Mouse (Mus musculus) stomach, embryonic 14.5 days (tissue): ENCODE results near the gene Trak1. TPM values are rescaled to one million over a fixed set of nuclear protein-coding genes. Genes with fewer than 3 reads are reported as not detected.
A peak's percentile ranks its signal among the peaks of the same experiment; 100 is the strongest.

Experiments
- ATAC-seq: fragments of 200-750 bp; cut with Nextera tagmentation; 2 replicates; pipeline ENCODE4 v1.8.0; 2017; ENCODE audit warnings: low read depth, moderate TSS enrichment; ENCODE audit not compliant: insufficient number of reproducible peaks, insufficient read depth, low FRiP score
- H3K27ac ChIP-seq: fragments of 300-500 bp; sonication (generic); 2 replicates; pipeline ENCODE4 v1.5.1; 2014; ENCODE audit warnings: mild to moderate bottlenecking, low read length, moderate library complexity, mixed read lengths
- H3K27me3 ChIP-seq: fragments of 300-500 bp; sonication (generic); 2 replicates; pipeline ENCODE4 v1.6.1; 2014; ENCODE audit warnings: low read length, control low read depth, mixed read lengths; ENCODE audit not compliant: control insufficient read depth, insufficient read depth
- H3K36me3 ChIP-seq: fragments of 300-500 bp; sonication (generic); 2 replicates; pipeline ENCODE4 v1.6.1; 2014; ENCODE audit warnings: mild to moderate bottlenecking, control low read depth, low read length, moderate library complexity, mixed read lengths; ENCODE audit not compliant: control insufficient read depth, insufficient read depth
- H3K4me1 ChIP-seq: fragments of 300-500 bp; sonication (generic); 2 replicates; pipeline ENCODE4 v1.6.1; 2014; ENCODE audit warnings: low read length, control low read depth, mixed read lengths; ENCODE audit not compliant: control insufficient read depth, insufficient read depth
- H3K4me2 ChIP-seq: fragments of 300-500 bp; sonication (generic); replicated peaks from 2 replicates; pipeline ENCODE4 v1.6.1; 2014; ENCODE audit warnings: low read depth, low read length, control low read depth
- H3K4me3 ChIP-seq: fragments of 300-500 bp; sonication (generic); 2 replicates; pipeline ENCODE4 v1.5.1; 2014; ENCODE audit warnings: low read depth, low read length, control low read depth
- H3K9ac ChIP-seq: fragments of 300-500 bp; sonication (generic); replicated peaks from 2 replicates; pipeline ENCODE4 v1.6.1; 2014; ENCODE audit warnings: low read depth, mild to moderate bottlenecking, control low read depth, low read length, moderate library complexity, mixed read lengths
- H3K9me3 ChIP-seq: fragments of 300-500 bp; sonication (generic); 2 replicates; pipeline ENCODE4 v1.6.1; 2016; ENCODE audit warnings: low read depth, low read length, control low read depth; ENCODE audit not compliant: control insufficient read depth
- WGBS: fragments of 180-500 bp; shearing (Covaris S2); extraction: QIAGEN DNeasy Blood & Tissue Kit; methylation state at CpG from one replicate; pipeline ENCODE4 v1.1.7; 2014; 5-methylcytosine and 5-hydroxymethylcytosine counted together
- polyA plus RNA-seq: library from polyadenylated mRNA; unstranded; fragments of >200 nt; fragmentation: Nextera tagmentation; extraction: Ambion mirVana; gene quantifications from 2 replicates; pipeline ENCODE4 v1.2.1, GENCODE M21; 2014

Gene Trak1
- polyA plus RNA-seq, 1 experiment from 2014 or later: 18.3 TPM

DNA sequence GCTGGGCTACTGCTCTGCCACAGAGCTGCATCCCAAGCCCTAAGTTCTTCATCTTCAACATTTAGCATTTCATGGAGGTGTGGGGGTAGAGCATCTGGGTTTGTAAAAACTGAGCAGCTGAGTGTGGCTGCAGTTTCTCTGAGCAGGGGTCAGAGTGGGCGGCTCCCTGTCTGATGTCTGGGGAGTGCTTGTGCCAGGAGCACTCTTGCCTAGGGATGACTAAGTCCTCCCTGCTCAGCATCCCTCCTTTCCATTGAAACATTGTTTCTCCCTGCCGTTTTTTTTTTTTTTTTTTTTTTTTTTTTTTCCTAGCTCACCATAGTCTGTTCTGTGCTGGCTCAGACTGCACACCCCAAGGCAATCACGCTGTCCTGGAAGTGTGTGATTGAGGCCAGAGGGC is 53.3 kb downstream of the Trak1 start:
- H3K4me1 ChIP-seq: peaks cover 41% of the 10 kb centered on the region
- no peak overlapping the region for H3K4me2 ChIP-seq
- H3K27me3 ChIP-seq: no peaks in the 10 kb centered on the region
- H3K9me3 ChIP-seq: no peaks in the 10 kb centered on the region
- no peak for ATAC-seq
- H3K36me3 ChIP-seq: no peaks in the 10 kb centered on the region
- H3K9ac ChIP-seq: no peak overlapping the region
- 39% methylated on average over 3 of the region's 3 CpGs for WGBS
- peak overlapping the region; percentile 21; the same call in 1 of the 2 replicates for H3K27ac ChIP-seq
- no peak overlapping the region for H3K4me3 ChIP-seq

DNA sequence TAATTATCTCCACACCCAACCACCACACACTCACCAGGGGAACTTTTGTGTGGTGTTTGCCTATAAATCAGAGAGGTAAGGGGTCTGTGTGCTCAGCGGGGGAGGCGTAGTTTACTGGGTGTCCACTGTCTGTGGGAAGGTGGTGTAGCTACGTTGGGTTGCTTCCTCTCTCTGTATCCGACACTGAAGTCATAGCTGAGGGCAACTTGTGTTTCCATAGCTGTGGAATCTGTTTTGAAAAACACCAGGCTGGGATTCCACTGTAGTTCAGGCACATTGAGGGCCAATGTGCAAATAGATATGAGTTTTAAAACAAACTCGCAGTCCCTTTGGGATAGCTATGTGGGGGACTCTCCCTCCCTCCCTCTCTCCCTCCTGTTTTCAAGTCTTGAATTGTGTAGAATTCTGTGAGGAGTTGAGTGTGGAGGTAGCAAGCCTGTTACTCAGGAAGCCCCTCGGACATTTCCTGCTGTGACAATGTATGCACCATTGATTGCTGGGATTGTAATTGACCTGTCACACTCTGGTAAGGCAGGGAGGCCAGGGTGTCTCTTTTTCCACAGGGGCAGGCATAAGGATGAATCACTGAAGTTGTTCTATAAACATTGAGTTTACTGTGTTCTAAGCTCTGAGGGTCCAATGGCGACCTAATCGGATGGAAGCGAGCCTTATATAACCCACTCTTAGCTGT is 54.2 kb downstream of the Trak1 start:
- no peaks in the 10 kb centered on the region for H3K36me3 ChIP-seq
- no peak overlapping the region for H3K4me2 ChIP-seq
- H3K4me1 ChIP-seq: peaks cover 36% of the 10 kb centered on the region
- peak overlapping the region; percentile 27; the same call in 1 of the 2 replicates for H3K27ac ChIP-seq
- H3K4me3 ChIP-seq: no peak overlapping the region
- H3K9ac ChIP-seq: no peak overlapping the region
- H3K9me3 ChIP-seq: no peaks in the 10 kb centered on the region
- no peak for ATAC-seq
- H3K27me3 ChIP-seq: no peaks in the 10 kb centered on the region
- WGBS: 47% methylated on average over 9 of the region's 9 CpGs

DNA sequence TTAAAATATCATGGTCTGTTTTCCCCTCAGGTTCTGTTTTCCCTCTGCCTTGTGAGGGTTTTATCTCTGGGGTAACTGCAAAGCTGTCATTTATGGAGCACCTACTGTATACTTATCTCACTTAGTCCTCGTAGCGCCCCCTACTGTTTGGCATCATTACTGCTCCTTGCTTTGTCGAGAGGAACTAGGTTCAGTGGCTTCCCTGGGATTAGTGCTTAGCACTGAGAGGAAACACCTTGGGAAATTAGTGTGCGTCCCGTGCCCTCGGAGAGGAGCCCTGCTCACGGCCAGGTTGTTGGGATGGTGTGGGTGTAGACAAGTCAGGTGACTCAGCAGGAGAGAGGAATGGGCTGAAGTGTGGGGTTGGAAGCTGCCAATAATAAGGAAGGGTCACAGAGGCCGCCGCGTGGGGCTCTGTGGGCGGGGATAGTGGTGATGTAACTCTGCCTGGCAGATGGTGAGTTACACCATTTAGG is 54.9 kb downstream of the Trak1 start:
- Histone ChIP-seq H3K27ac (no peak overlapping the region), H3K9ac (no peak overlapping the region), H3K36me3 (no peaks in the 10 kb centered on the region), H3K9me3 (no peaks in the 10 kb centered on the region), H3K4me2 (no peak overlapping the region), H3K4me1 (peaks cover 33% of the 10 kb centered on the region), H3K4me3 (no peak overlapping the region), H3K27me3 (no peaks in the 10 kb centered on the region)
- WGBS: 27% methylated on average over 11 of the region's 11 CpGs
- ATAC-seq: 0 out of 2 replicates have a peak, but pooled peaks have one; percentile 30

DNA sequence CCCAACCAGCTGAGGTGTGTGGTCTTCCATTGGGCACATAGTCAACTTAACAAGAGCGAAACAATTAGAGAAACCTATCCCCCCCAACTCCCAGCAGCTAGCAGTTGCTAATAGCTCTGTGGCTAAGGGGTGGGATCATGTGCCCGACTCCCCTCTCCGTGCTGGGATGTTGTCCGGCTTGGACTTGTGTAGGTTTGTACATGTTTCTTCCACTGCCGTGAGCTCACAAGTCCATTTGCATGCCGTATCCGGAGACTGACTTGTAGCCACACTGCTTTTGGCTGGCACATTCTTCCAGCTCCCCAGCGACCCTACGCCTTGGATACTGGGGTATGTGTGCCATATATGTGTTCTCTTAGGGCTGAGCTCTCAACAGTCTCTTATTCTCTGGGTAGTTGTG is 55.4 kb downstream of the Trak1 start:
- 86% methylated on average over 9 of the region's 9 CpGs for WGBS
- Histone ChIP-seq H3K27ac (no peak overlapping the region), H3K4me3 (no peak overlapping the region), H3K9ac (no peak overlapping the region), H3K27me3 (no peaks in the 10 kb centered on the region), H3K36me3 (no peaks in the 10 kb centered on the region), H3K4me1 (peaks cover 30% of the 10 kb centered on the region), H3K4me2 (no peak overlapping the region), H3K9me3 (no peaks in the 10 kb centered on the region)
- no peak for ATAC-seq

DNA sequence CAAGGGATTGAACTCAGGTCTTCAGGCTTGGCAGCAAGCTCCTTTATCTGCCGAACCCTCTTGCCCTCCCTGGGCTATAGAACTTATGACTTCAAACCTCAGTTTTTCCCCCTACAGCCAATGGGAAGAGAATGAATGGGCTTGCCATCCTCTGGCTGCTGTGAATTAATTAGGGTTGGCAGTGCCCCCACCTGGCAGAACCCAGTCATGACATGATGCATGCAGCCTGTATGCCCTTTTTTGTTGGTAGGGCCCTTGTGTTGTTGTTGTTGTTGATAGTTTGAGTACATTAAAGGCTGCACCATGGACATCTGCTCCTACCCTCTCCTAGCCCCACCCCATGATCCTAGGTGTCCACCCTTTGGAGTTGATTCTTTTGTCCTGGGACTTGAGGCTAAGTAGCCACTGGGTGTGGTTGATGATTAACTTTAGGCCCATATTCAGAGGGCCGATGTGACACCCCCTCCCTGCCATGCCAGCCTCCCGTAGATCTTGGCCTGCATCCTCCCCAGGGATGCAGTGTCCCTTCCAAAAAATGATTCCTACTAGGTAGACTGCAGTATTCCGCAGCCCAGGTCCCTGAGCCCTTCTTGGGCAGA is 57.6 kb downstream of the Trak1 start:
- H3K4me1 ChIP-seq: peaks cover 31% of the 10 kb centered on the region
- no peak for ATAC-seq
- no peaks in the 10 kb centered on the region for H3K27me3 ChIP-seq
- H3K36me3 ChIP-seq: no peaks in the 10 kb centered on the region
- H3K4me2 ChIP-seq: no peak overlapping the region
- 61% methylated on average over 4 of the region's 4 CpGs for WGBS
- H3K4me3 ChIP-seq: no peak overlapping the region
- no peaks in the 10 kb centered on the region for H3K9me3 ChIP-seq
- 0 out of 2 replicates have a peak overlapping the region, but pooled peaks have one; percentile 7 for H3K27ac ChIP-seq
- H3K9ac ChIP-seq: no peak overlapping the region

DNA sequence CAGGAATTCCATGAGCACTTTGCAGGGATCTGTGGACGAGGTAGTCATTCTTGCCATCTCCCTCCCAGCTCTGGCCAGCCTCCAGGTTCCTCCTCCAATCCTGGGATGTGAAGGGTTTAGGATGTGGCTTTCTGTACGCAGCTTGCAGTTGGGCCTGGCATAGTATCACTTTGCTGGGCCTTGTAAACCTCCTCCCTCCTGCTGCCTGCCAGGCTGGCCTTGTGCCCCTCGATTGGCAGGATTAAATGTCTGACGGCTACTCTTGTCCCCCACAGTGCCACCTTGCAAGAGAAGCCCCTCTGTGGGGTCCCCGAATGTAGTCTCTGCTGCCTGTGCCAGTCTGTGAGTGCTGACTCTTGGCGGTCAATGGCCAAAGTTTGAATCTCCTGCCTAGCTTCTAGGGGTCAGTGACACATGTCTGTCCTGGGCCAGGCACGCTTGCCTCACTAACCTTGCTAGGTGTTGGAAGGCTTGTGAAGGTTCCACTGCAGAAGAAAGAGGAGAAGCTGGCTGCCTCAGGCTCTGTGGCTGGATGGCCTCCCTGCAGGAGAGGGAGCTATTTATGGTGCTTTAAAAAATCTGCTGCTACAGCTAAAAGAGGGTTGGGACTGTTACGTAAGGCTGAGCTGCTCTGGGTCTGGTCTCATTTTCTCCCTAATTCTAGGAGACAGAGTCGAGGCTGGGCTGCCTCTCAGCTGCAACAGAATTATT is 58.3 kb downstream of the Trak1 start:
- 72% methylated on average over 9 of the region's 9 CpGs for WGBS
- H3K27ac ChIP-seq: peak overlapping the region; percentile 7; the same call in 1 of the 2 replicates
- no peak overlapping the region for H3K4me2 ChIP-seq
- H3K9ac ChIP-seq: no peak overlapping the region
- no peaks in the 10 kb centered on the region for H3K9me3 ChIP-seq
- no peak overlapping the region for H3K4me3 ChIP-seq
- peaks cover 34% of the 10 kb centered on the region for H3K4me1 ChIP-seq
- no peaks in the 10 kb centered on the region for H3K36me3 ChIP-seq
- ATAC-seq: no peak
- no peaks in the 10 kb centered on the region for H3K27me3 ChIP-seq

DNA sequence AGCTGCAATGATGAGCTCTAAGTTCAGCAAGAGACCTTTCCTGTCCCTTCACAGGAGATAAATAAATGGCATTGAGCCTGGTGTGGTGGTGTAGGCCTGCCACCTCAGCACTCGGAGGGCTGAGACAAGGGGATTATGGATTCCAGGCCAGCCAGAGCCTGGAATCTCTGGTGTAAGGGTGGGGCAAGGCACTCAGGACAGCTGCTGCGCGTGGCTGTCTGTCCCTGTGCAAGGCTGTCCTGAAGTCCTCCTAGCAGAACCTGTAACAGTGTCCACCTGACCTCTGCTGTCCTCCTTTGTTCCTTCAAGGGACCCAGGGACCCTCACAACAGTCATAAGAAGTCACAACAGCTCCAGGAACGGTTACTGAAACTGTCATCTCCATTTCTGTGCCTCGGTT is 59.8 kb downstream of the Trak1 start:
- no peak overlapping the region for H3K9ac ChIP-seq
- no peak overlapping the region for H3K27ac ChIP-seq
- no peak for ATAC-seq
- H3K4me1 ChIP-seq: peaks cover 29% of the 10 kb centered on the region
- no peaks in the 10 kb centered on the region for H3K27me3 ChIP-seq
- 86% methylated on average over 5 of the region's 5 CpGs for WGBS
- H3K36me3 ChIP-seq: no peaks in the 10 kb centered on the region
- H3K4me2 ChIP-seq: no peak overlapping the region
- H3K4me3 ChIP-seq: no peak overlapping the region
- H3K9me3 ChIP-seq: no peaks in the 10 kb centered on the region

DNA sequence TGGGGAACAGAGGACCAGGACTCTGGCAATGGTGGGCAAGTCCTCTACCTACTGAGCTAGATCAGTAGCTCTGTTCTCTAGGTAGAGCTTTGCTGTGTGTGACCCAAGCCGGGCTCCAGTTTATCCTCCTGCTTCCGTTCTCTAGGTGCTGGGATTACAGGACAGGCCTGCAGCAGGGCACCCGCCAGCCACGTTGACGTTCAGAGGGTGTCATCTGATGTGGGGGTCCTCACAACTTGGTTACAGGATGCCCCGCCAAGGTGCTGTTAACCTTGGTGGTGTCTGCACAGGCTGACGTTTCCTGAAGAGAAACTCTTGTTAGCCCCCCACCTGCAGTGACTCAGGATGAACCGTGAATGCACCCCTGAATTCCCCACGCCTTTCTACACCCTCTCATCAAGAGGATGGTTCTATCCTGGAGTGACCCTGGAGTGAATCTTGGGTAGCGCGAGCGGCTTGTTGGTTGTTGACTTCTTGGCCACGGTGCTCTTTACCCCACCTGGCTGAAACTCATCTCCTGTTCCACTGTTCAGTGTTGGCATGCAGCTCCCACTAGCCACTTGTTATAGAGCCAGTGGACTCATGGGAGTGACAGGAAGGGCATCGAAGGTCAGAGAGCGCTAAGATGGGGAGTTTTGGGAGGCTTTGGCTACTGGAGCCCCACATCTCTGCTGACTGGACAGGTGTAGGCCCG is 60.4 kb downstream of the Trak1 start:
- Histone ChIP-seq H3K36me3 (no peaks in the 10 kb centered on the region), H3K4me3 (no peak overlapping the region), H3K4me2 (no peak overlapping the region), H3K4me1 (peaks cover 25% of the 10 kb centered on the region), H3K27ac (no peak overlapping the region; the same call in 1 of the 2 replicates), H3K9me3 (no peaks in the 10 kb centered on the region), H3K27me3 (no peaks in the 10 kb centered on the region), H3K9ac (no peak overlapping the region)
- no peak for ATAC-seq
- WGBS: 87% methylated on average over 16 of the region's 16 CpGs
